Mouse (Mus musculus) layer of hippocampus, postnatal 10 days (tissue): ENCODE measurements around the gene Fbxo44. TPM values are rescaled to one million over a fixed set of nuclear protein-coding genes. Genes with fewer than 3 reads are reported as not detected.

Experiments used
- microRNA-seq, 2 experiments: library from miRNA; unstranded; fragments of <30 nt; microRNA quantifications; one replicate each; pipeline ENCODE4 v1.2.0; 2021
- total RNA-seq, 2 experiments: library from RNA; stranded (reverse); gene quantifications; 2 replicates each; pipeline ENCODE4 v1.2.3; 2021

The Fbxo44 gene
- total RNA-seq, 2 experiments from 2014 or later = 86.6 to 87.7 TPM

Small RNA genes within 50 kb of the gene (microRNA-seq; reads per million reads assigned to microRNA genes)
- 0.20 to 0.22 reads per million in 2 experiments for gene Mir7022

Other genes with a start within 250 kb of the Fbxo44 start
- 10 to 100 TPM; 24.0 to 26.0 TPM for gene Plod1, start 223.7 kb downstream of the Fbxo44 start, total RNA-seq
- 10 to 100 TPM; 29.0 to 29.3 TPM for gene 2510039O18Rik, start 219.6 kb downstream of the Fbxo44 start, total RNA-seq
- not detected for gene Nppb, start 174.7 kb downstream of the Fbxo44 start, total RNA-seq
- gene Nppa, start 159.8 kb downstream of the Fbxo44 start, total RNA-seq = under 1 TPM in 1 of 2 experiments, not detected in 1; 0.43 TPM
- gene Clcn6, start 121.7 kb downstream of the Fbxo44 start, total RNA-seq = 10 to 100 TPM; 67.8 to 70.3 TPM
- gene Mthfr, start 121.4 kb downstream of the Fbxo44 start, total RNA-seq = 10 to 100 TPM; 23.3 to 24.9 TPM
- gene Agtrap, start 72.5 kb downstream of the Fbxo44 start, total RNA-seq = 1 to 10 TPM; 5.5 to 7.3 TPM
- 10 to 100 TPM; 24.1 to 26.5 TPM for gene Mad2l2, start 30.1 kb downstream of the Fbxo44 start, total RNA-seq
- 10 to 100 TPM in 1 of 2 experiments, 1 to 10 TPM in 1; 9.9 to 10.8 TPM for gene Draxin, start 29.8 kb downstream of the Fbxo44 start, total RNA-seq
- 10 to 100 TPM; 22.6 to 26.3 TPM for gene Fbxo6, start 8.3 kb downstream of the Fbxo44 start, total RNA-seq
- 10 to 100 TPM; 45.9 to 49.7 TPM for gene Fbxo2, start 139 bp upstream of the Fbxo44 start, total RNA-seq
- gene Disp3, start 127.5 kb upstream of the Fbxo44 start, total RNA-seq = 10 to 100 TPM; 19.7 to 24.9 TPM